Mouse (Mus musculus): ENCODE data around the gene Vmn2r51. TPM values are rescaled to one million over a fixed set of nuclear protein-coding genes. Genes with fewer than 3 reads are reported as not detected.

Vmn2r51 gene
- not detected for polyA plus RNA-seq (2017; shearing (Covaris generic))

GRCm38 (mm10) chr7:10105641-10106040 is at the start of gene Vmn2r51:
Gene Vmn2r51 (minus strand): TSS chr7:10105741.

GRCm38 (mm10) chr7:10053196-10053595 is 52.3 kb downstream of the Vmn2r51 start, which contains the start of gene Vmn2r50:
Gene Vmn2r50 (minus strand): TSS chr7:10053296.

Other genes with a start within 250 kb of the Vmn2r51 start
- not detected for gene Vmn2r48, start 152.2 kb downstream of the Vmn2r51 start, polyA plus RNA-seq (2017; shearing (Covaris generic))
- not detected for gene Vmn2r49, start 113.5 kb downstream of the Vmn2r51 start, polyA plus RNA-seq (2017; shearing (Covaris generic))
- not detected for gene Vmn2r50, start 52.4 kb downstream of the Vmn2r51 start, polyA plus RNA-seq (2017; shearing (Covaris generic))
- gene Vmn2r52, start 70.8 kb upstream of the Vmn2r51 start, polyA plus RNA-seq (2017; shearing (Covaris generic)), result 0.05 TPM
- not detected for gene Vmn1r66, start 172.3 kb upstream of the Vmn2r51 start, polyA plus RNA-seq (2017; shearing (Covaris generic))

Measured in CD4-positive, CD25-positive, alpha-beta regulatory T cell, adult 9 weeks (primary cell).